Mouse (Mus musculus) cerebellum, adult 2 months (tissue): ENCODE data around the gene Ythdf2. TPM values are rescaled to one million over a fixed set of nuclear protein-coding genes. Genes with fewer than 3 reads are reported as not detected.

Experiments used
- DNase-seq, 2 experiments: peaks; one replicate each; pipeline ENCODE4 v3.0.0; 2021
- H3K27ac ChIP-seq: fragments of 200-500 bp; 2 replicates; pipeline ENCODE4 v1.5.1; 2012; ENCODE audit warnings: low read length, control low read depth, inconsistent platforms; ENCODE audit not compliant: insufficient read depth
- H3K27me3 ChIP-seq: fragments of 200-500 bp; 2 replicates; pipeline ENCODE4 v1.6.1; 2012; ENCODE audit warnings: inconsistent platforms, mild to moderate bottlenecking, low read length, moderate library complexity; ENCODE audit not compliant: control insufficient read depth, insufficient read depth
- H3K4me1 ChIP-seq: fragments of 200-500 bp; 2 replicates; pipeline ENCODE4 v1.6.1; 2011; ENCODE audit warnings: low read length; ENCODE audit not compliant: control insufficient read depth, insufficient read depth
- H3K4me3 ChIP-seq: fragments of 200-500 bp; replicated peaks from 2 replicates; pipeline ENCODE3; 2011; ENCODE audit warnings: mild to moderate bottlenecking, low read depth, low read length, control low read depth; ENCODE audit not compliant: insufficient read depth
- CTCF ChIP-seq: fragments of 200-500 bp; IDR thresholded peaks from 2 replicates; pipeline ENCODE4 v1.5.1; 2011; ENCODE audit warnings: low read depth, mild to moderate bottlenecking, control low read depth, low read length, moderate library complexity, borderline replicate concordance; ENCODE audit not compliant: insufficient read depth
- POLR2A ChIP-seq: fragments of 200-500 bp; IDR thresholded peaks from 2 replicates; pipeline ENCODE4 v1.6.1; 2011; ENCODE audit warnings: low read length, control low read depth, borderline replicate concordance; ENCODE audit not compliant: insufficient read depth
- WGBS: fragments of 180-500 bp; shearing (Covaris S2); methylation state at CpG from one replicate; pipeline ENCODE4 v1.1.7; 2018; 5-methylcytosine and 5-hydroxymethylcytosine counted together
- polyA plus RNA-seq: library from polyadenylated mRNA; depleted of rRNA; stranded (reverse); fragments of >200 nt; gene quantifications from 2 replicates; pipeline ENCODE4 v1.2.3, GENCODE M21; 2012; rRNA removed

Gene Ythdf2
- polyA plus RNA-seq, 1 experiment: 20.7 TPM

DNA sequence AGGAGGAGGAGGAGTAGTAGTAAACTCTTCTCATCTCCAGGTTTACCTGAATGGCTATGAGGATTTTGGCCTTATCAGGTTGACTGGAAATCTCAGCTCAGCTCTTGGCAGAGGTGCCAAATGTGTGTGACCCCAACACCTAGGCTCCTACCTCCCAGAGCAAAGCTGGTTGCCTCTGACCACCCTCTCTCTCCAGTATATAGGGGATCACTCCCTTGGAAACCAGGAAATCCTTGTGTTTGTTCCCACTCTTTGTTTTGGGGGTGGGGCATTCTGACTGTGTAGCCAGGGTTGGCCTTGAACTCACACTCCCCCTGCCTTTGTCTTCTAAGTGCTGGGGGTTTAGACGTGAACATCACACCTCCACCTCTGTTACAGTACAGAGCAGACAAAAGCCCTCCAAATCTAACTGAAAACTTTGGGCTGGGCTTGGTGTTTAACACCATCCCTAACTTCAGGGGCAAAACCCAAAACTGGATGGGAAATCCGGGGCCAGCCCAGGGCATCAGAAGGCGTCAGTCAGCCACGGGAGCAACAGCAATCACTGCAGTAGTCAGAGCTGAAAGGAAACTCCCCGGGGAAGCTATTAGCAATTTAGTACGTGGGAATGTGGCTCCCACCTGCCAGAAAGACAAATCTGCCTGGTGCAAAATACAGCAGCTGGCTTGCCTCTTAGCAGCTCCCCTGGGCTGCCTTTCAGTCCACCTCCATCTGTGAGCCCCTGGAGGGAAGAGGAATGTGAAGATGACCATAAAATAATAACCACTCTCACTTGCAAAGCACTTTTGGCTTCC, 57.0 kb downstream of the Ythdf2 start:
- H3K27ac ChIP-seq: no peak overlapping the region
- TF ChIP-seq CTCF (no peak), POLR2A (no peak)
- peaks cover 8% of the 10 kb centered on the region; the same call in 1 of the 2 replicates for H3K4me1 ChIP-seq
- 25% methylated on average over 6 of the region's 6 CpGs for WGBS
- DNase-seq: no peak
- no peaks in the 10 kb centered on the region for H3K27me3 ChIP-seq
- H3K4me3 ChIP-seq: no peak overlapping the region

DNA sequence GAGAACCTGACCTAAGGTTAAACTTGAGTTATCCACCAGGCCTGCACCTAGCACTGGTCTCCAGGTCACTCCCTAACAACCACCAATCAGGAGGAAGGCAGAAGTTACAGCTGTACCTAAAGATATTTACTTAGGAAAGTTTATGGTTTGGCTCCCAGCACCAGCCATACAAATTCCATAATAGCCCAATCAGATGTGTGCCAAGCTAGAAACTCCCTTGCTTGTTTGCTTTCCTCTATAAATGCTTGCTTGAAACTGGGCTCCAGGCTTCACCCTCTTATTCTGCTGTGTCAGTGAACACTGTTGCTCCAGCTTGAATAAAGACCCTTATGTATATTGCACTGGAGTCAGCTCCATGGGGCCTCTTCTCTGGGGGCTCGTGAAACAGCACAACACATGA, 60.4 kb downstream of the Ythdf2 start:
- 76% methylated on average over 1 of the region's 1 CpGs for WGBS
- Histone ChIP-seq H3K27ac (no peak overlapping the region), H3K27me3 (no peaks in the 10 kb centered on the region; the same call in 1 of the 2 replicates), H3K4me1 (peaks cover 3% of the 10 kb centered on the region; the same call in 1 of the 2 replicates), H3K4me3 (no peak overlapping the region)
- no peak for DNase-seq
- TF ChIP-seq POLR2A (no peak), CTCF (no peak)

- TF ChIP-seq POLR2A: no peak
- TF ChIP-seq CTCF: no peak
- no peaks in the 10 kb centered on the region for H3K4me1 ChIP-seq
- H3K27me3 ChIP-seq: no peaks in the 10 kb centered on the region; the same call in 1 of the 2 replicates
- 72% methylated on average over 5 of the region's 5 CpGs for WGBS
- H3K4me3 ChIP-seq: no peak overlapping the region
- no peak overlapping the region for H3K27ac ChIP-seq
- no peak for DNase-seq
Observed at GRCm38 (mm10) chr4:132146201-132146600, 65.9 kb downstream of the Ythdf2 start.

- TF ChIP-seq CTCF: no peak
- TF ChIP-seq POLR2A: no peak
- WGBS: 45% methylated on average over 10 of the region's 10 CpGs
- H3K4me1 ChIP-seq: no peaks in the 10 kb centered on the region
- H3K27ac ChIP-seq: no peak overlapping the region
- DNase-seq: no peak
- no peak overlapping the region for H3K4me3 ChIP-seq
- H3K27me3 ChIP-seq: no peaks in the 10 kb centered on the region; the same call in 1 of the 2 replicates
Observed at GRCm38 (mm10) chr4:132145092-132145491, 67.0 kb downstream of the Ythdf2 start.

DNA sequence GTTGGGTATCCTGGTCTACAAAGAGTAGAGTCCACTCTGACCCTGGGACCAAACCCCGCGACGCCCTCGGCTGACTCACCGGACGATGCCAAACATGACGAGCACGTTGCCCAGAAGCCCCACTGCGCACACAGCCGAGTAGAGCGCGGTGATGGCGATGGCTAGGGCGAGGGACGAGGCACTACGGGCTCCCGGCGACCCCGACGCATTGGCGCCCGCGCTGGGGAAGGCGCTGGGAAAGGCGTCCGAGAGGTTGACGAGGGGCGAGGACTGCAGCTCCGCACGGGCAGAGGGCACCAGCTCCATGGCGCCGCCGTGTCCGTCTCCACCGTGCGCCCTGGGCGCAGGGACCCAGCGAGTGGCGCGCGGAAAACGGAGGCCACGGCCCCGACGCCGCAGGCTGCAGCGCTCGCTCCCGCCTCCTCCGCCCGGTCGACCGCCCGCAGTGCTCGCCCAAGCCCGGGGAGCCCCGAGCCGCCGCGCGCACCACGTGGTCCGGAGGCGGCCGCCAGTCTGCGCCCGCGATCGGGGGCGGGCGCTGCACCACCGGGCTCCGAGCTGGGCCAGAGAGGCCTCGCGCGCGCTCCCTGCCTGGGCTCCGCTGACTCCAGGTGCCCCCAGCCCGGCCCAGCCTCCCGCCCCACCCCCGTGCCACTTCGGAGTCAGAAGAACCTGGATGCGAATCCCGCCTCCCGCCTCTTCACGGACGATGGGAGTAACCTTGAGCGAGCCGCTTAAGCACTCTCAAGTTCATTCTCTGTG, 67.8 kb downstream of the Ythdf2 start, which contains the start of gene Oprd1:
TSS of gene Oprd1 (minus strand) at position 407 of the 762 bp plus-strand sequence.
- H3K4me1 ChIP-seq: no peaks in the 10 kb centered on the region
- no peaks in the 10 kb centered on the region; the same call in 1 of the 2 replicates for H3K27me3 ChIP-seq
- no peak for TF ChIP-seq CTCF
- no peak for TF ChIP-seq POLR2A
- no peak within 1 kb of the TSS for H3K4me3 ChIP-seq
- DNase-seq: no peak
- no peak within 1 kb of the TSS for H3K27ac ChIP-seq
- 1% methylated on average over 88 of the region's 89 CpGs for WGBS

- no peak for DNase-seq
- no peak overlapping the region for H3K27ac ChIP-seq
- TF ChIP-seq POLR2A (no peak), CTCF (no peak)
- H3K4me3 ChIP-seq: no peak overlapping the region
- H3K27me3 ChIP-seq: no peaks in the 10 kb centered on the region
- 89% methylated on average over 2 of the region's 2 CpGs for WGBS
- peaks cover under 1% of the 10 kb centered on the region; the same call in 1 of the 2 replicates for H3K4me1 ChIP-seq
Observed at GRCm38 (mm10) chr4:132138640-132139039, 73.5 kb downstream of the Ythdf2 start.

- H3K27ac ChIP-seq: no peak overlapping the region
Observed at GRCm38 (mm10) chr4:132137013-132137412, 75.1 kb downstream of the Ythdf2 start.

More at GRCm38 (mm10) chr4:132137013-132137412, 75.1 kb downstream of the Ythdf2 start:
- TF ChIP-seq CTCF (no peak), POLR2A (no peak)
- no peak for DNase-seq
- no peaks in the 10 kb centered on the region for H3K27me3 ChIP-seq
- peaks cover 2% of the 10 kb centered on the region; the same call in 1 of the 2 replicates for H3K4me1 ChIP-seq
- WGBS: 80% methylated on average over 7 of the region's 7 CpGs
- no peak overlapping the region for H3K4me3 ChIP-seq

Other genes with a start within 250 kb of the Ythdf2 start
- gene Gm10300, start 137.6 kb downstream of the Ythdf2 start, polyA plus RNA-seq: 0.15 and 0.24 TPM in 2 replicates
- 174 and 192 TPM in 2 replicates for gene Epb41, start 137.0 kb downstream of the Ythdf2 start, polyA plus RNA-seq
- gene Oprd1, start 67.8 kb downstream of the Ythdf2 start, polyA plus RNA-seq: 2.4 and 3.0 TPM in 2 replicates
- 20.5 and 20.6 TPM in 2 replicates for gene Gmeb1, start 49.3 kb upstream of the Ythdf2 start, polyA plus RNA-seq
- gene Taf12, start 62.1 kb upstream of the Ythdf2 start, polyA plus RNA-seq: 22.5 and 24.3 TPM in 2 replicates
- 2.2 and 3.1 TPM in 2 replicates for gene Rab42, start 91.1 kb upstream of the Ythdf2 start, polyA plus RNA-seq
- 17.9 and 19.1 TPM in 2 replicates for gene Trnau1ap, start 117.2 kb upstream of the Ythdf2 start, polyA plus RNA-seq
- 8.4 and 9.6 TPM in 2 replicates for gene Rcc1, start 141.3 kb upstream of the Ythdf2 start, polyA plus RNA-seq
- gene Phactr4, start 210.2 kb upstream of the Ythdf2 start, polyA plus RNA-seq: 10.3 and 10.7 TPM in 2 replicates